In genomic region chrX:166518345-166518744, GRCm38 (mm10) we compare ENCODE assay signal across 11 mouse cellular contexts. TPM values are rescaled to one million over a fixed set of nuclear protein-coding genes. Genes with fewer than 3 reads are reported as not detected.
DNase-seq lines count a peak whose midpoint lies in the region; ATAC-seq lines count a peak whose summit lies in the region.
"Had no signal": no experiment of that assay in that cellular context is flagged by ENCODE, and none has a peak within 500 bp of the region (broad histone marks: within the 10 kb centered on the region; RNA-seq: fewer than 3 reads in every experiment).

Gene Tceanc, minus strand, starts transcription at chrX:166518567.

- ATAC-seq in hindbrain, embryonic 16.5 days, result no peak
- ATAC-seq in neutrophil, adult 5-6 weeks (ENCODE audit: extremely low read depth, insufficient number of reproducible peaks, low FRiP score, poor library complexity, severe bottlenecking), result no peak

- no peaks in the 10 kb centered on the region for H3K36me3 ChIP-seq in hindbrain, embryonic 10.5 days
- H3K36me3 ChIP-seq in hindbrain, embryonic 16.5 days (ENCODE audit: control insufficient read depth, insufficient read depth, low read length), result no peaks in the 10 kb centered on the region

- peaks cover 40% of the 10 kb centered on the region for H3K27me3 ChIP-seq in hindbrain, embryonic 10.5 days (ENCODE audit: insufficient read depth, poor library complexity, severe bottlenecking)
- H3K27me3 ChIP-seq in hindbrain, embryonic 16.5 days (replicated peaks; ENCODE audit: control insufficient read depth, insufficient read depth, low read length), result no peaks in the 10 kb centered on the region

- peak; percentile 7 for DNase-seq in adrenal gland, postnatal 10 days
- DNase-seq in adrenal gland, postnatal 4 days (ENCODE audit: low spot score in 2 of 2), result no peak
- no peak for DNase-seq in hindbrain, embryonic 10.5 days (ENCODE audit: low spot score)
- no peak for DNase-seq in thymus, postnatal 0 days (ENCODE audit: low spot score)
- DNase-seq in thymus, postnatal 25 days, result no peak
- no peak for DNase-seq in right cerebral cortex, postnatal 4 days
- DNase-seq: adrenal gland, adult 8-10 months; cerebellum, adult 9-11 months; kidney, postnatal 36 days had no signal

- H3K9ac ChIP-seq in hindbrain, embryonic 16.5 days (ENCODE audit: low read depth, low read length), result no peak within 1 kb of the TSS

- 75% methylated on average over 16 of the region's 16 CpGs for whole genome bisulfite sequencing in hindbrain, embryonic 10.5 days
- 61% methylated on average over 16 of the region's 16 CpGs for WGBS in hindbrain, embryonic 16.5 days

- H3K9me3 ChIP-seq in hindbrain, embryonic 10.5 days, result no peaks in the 10 kb centered on the region
- H3K9me3 ChIP-seq in hindbrain, embryonic 16.5 days (ENCODE audit: control insufficient read depth, low read length), result no peaks in the 10 kb centered on the region

- H3K4me3 ChIP-seq in hindbrain, embryonic 10.5 days, result no peak within 1 kb of the TSS
- H3K4me3 ChIP-seq in hindbrain, embryonic 16.5 days (ENCODE audit: low read length), result no peak within 1 kb of the TSS

- no peak within 1 kb of the TSS for H3K27ac ChIP-seq in hindbrain, embryonic 10.5 days
- no peak within 1 kb of the TSS for H3K27ac ChIP-seq in hindbrain, embryonic 16.5 days (ENCODE audit: low read depth, low read length)

- no peaks in the 10 kb centered on the region for H3K4me1 ChIP-seq in hindbrain, embryonic 10.5 days (replicated peaks)
- no peaks in the 10 kb centered on the region for H3K4me1 ChIP-seq in hindbrain, embryonic 16.5 days (ENCODE audit: control insufficient read depth, insufficient read depth, low read depth, low read length)

- no peak within 1 kb of the TSS for H3K4me2 ChIP-seq in hindbrain, embryonic 16.5 days (ENCODE audit: low read length)

RNA-seq across cellular contexts. Expression of gene Tceanc, which starts in this region (rescaled TPM):
- 1 to 10 TPM; 4.8 to 6.5 TPM for total RNA-seq in adrenal gland, postnatal 10 days (2021)
- total RNA-seq in adrenal gland, postnatal 4 days (2021), result 1 to 10 TPM; 9.1 to 10.0 TPM
- polyA plus RNA-seq in hindbrain, embryonic 10.5 days (2016; fragmentation: Nextera tagmentation; extraction: Ambion mirVana), result 10.3 and 11.5 TPM in 2 replicates
- polyA plus RNA-seq in hindbrain, embryonic 16.5 days (2015; fragmentation: Nextera tagmentation; extraction: Ambion mirVana), result 3.9 and 5.6 TPM in 2 replicates
- 10.1 and 10.4 TPM in 2 replicates for polyA plus RNA-seq in thymus, postnatal 0 days (2015; fragmentation: Nextera tagmentation; extraction: Ambion mirVana)
- 8.3 and 10.2 TPM in 2 replicates for total RNA-seq in neutrophil, adult 5-6 weeks (2017)
